In genomic region chr13:31803166-31804093, GRCm38 (mm10) we compare ENCODE assay signal across 10 mouse cellular contexts. TPM values are rescaled to one million over a fixed set of nuclear protein-coding genes. Genes with fewer than 3 reads are reported as not detected.
DNase-seq lines count a peak whose midpoint lies in the region; ATAC-seq and TF ChIP-seq lines count a peak whose summit lies in the region.
"Had no signal": no experiment of that assay in that cellular context is flagged by ENCODE, and none has a peak within 500 bp of the region (broad histone marks: within the 10 kb centered on the region; RNA-seq: fewer than 3 reads in every experiment).

No protein-coding gene starts in this region.

- TF ChIP-seq CTCF in kidney, postnatal 0 days (IDR thresholded peaks at IDR 0.05; ENCODE audit: low read depth): no peak

- ATAC-seq in forebrain, embryonic 11.5 days (replicated peaks; ENCODE audit: low FRiP score): no peak
- ATAC-seq in forebrain, embryonic 14.5 days: no peak
- ATAC-seq in kidney, postnatal 0 days (replicated peaks; ENCODE audit: low FRiP score, low read depth): no peak
- no peak for ATAC-seq in embryonic facial prominence, embryonic 15.5 days (ENCODE audit: insufficient number of reproducible peaks, low FRiP score, low TSS enrichment, low read depth)
- ATAC-seq: lung, postnatal 0 days had no signal

- no peak for DNase-seq in forebrain, embryonic 11.5 days (ENCODE audit: low spot score)
- no peak for DNase-seq in forebrain, embryonic 14.5 days (ENCODE audit: low spot score)
- DNase-seq in kidney, postnatal 0 days (ENCODE audit: low spot score): no peak
- no peak for DNase-seq in kidney, postnatal 10 days
- peak; percentile 57 for DNase-seq in neural tube, embryonic 10.5 days (ENCODE audit: extremely low spot score, low spot score)
- no peak for DNase-seq in urinary bladder, postnatal 25 days (ENCODE audit: low spot score)
- DNase-seq in spleen, postnatal 36 days (ENCODE audit: low spot score in 2 of 2): no peak
- DNase-seq: layer of hippocampus, postnatal 36 days had no signal

- peak overlapping the region; percentile 29; the same call in 1 of the 2 replicates for H3K4me2 ChIP-seq in forebrain, embryonic 11.5 days (ENCODE audit: low read depth, low read length, severe bottlenecking)
- H3K4me2 ChIP-seq in forebrain, embryonic 14.5 days (ENCODE audit: low read length): no peak overlapping the region
- H3K4me2 ChIP-seq in kidney, postnatal 0 days (ENCODE audit: low read length): peak overlapping the region; percentile 46
- peak overlapping the region; percentile 15; the same call in 1 of the 2 replicates for H3K4me2 ChIP-seq in embryonic facial prominence, embryonic 15.5 days (replicated peaks)

- WGBS in forebrain, embryonic 11.5 days: under 1% methylated on average over 31 of the region's 31 CpGs
- WGBS in forebrain, embryonic 14.5 days: under 1% methylated on average over 31 of the region's 31 CpGs
- WGBS in kidney, postnatal 0 days: 10% methylated on average over 31 of the region's 31 CpGs
- 3% methylated on average over 31 of the region's 31 CpGs for WGBS in embryonic facial prominence, embryonic 15.5 days

- H3K4me3 ChIP-seq in forebrain, embryonic 11.5 days (ENCODE audit: low read depth, low read length): no peak overlapping the region
- no peak overlapping the region for H3K4me3 ChIP-seq in forebrain, embryonic 14.5 days (ENCODE audit: low read depth, low read length)
- H3K4me3 ChIP-seq in kidney, postnatal 0 days (replicated peaks; ENCODE audit: low read depth, low read length): no peak overlapping the region
- no peak overlapping the region for H3K4me3 ChIP-seq in embryonic facial prominence, embryonic 15.5 days (replicated peaks)

- peaks cover 84% of the 10 kb centered on the region for H3K27me3 ChIP-seq in forebrain, embryonic 11.5 days (ENCODE audit: control insufficient read depth, insufficient read depth, low read length)
- peaks cover 89% of the 10 kb centered on the region for H3K27me3 ChIP-seq in forebrain, embryonic 14.5 days (replicated peaks; ENCODE audit: control insufficient read depth, insufficient read depth, low read length)
- H3K27me3 ChIP-seq in kidney, postnatal 0 days (ENCODE audit: insufficient read depth, low read length): 0 out of 2 replicates have a peak, but pooled peaks cover 9% of the 10 kb centered on the region
- peaks cover 86% of the 10 kb centered on the region for H3K27me3 ChIP-seq in embryonic facial prominence, embryonic 15.5 days

- H3K4me1 ChIP-seq in forebrain, embryonic 11.5 days (replicated peaks; ENCODE audit: control insufficient read depth, insufficient read depth, low read length): peaks cover 23% of the 10 kb centered on the region
- H3K4me1 ChIP-seq in forebrain, embryonic 14.5 days (ENCODE audit: control insufficient read depth, insufficient read depth, low read length): peaks cover 10% of the 10 kb centered on the region; the same call in 1 of the 2 replicates
- H3K4me1 ChIP-seq in kidney, postnatal 0 days (replicated peaks; ENCODE audit: insufficient read depth, low read length): peaks cover 17% of the 10 kb centered on the region
- peaks cover 49% of the 10 kb centered on the region for H3K4me1 ChIP-seq in embryonic facial prominence, embryonic 15.5 days

- no peak overlapping the region for H3K27ac ChIP-seq in forebrain, embryonic 11.5 days (ENCODE audit: low read depth, low read length)
- H3K27ac ChIP-seq in forebrain, embryonic 14.5 days (ENCODE audit: low read depth, low read length): no peak overlapping the region
- no peak overlapping the region for H3K27ac ChIP-seq in kidney, postnatal 0 days
- H3K27ac ChIP-seq in embryonic facial prominence, embryonic 15.5 days (replicated peaks): no peak overlapping the region

- H3K9ac ChIP-seq in forebrain, embryonic 11.5 days (ENCODE audit: low read length): no peak overlapping the region; the same call in 1 of the 2 replicates
- H3K9ac ChIP-seq in forebrain, embryonic 14.5 days (ENCODE audit: low read length): no peak overlapping the region
- H3K9ac ChIP-seq in kidney, postnatal 0 days (ENCODE audit: low read depth, low read length): no peak overlapping the region
- no peak overlapping the region for H3K9ac ChIP-seq in embryonic facial prominence, embryonic 15.5 days

- H3K9me3 ChIP-seq in forebrain, embryonic 11.5 days (ENCODE audit: control insufficient read depth, low read length): no peaks in the 10 kb centered on the region
- no peaks in the 10 kb centered on the region for H3K9me3 ChIP-seq in forebrain, embryonic 14.5 days (replicated peaks; ENCODE audit: control insufficient read depth, low read length)
- no peaks in the 10 kb centered on the region for H3K9me3 ChIP-seq in kidney, postnatal 0 days (replicated peaks; ENCODE audit: low read length)
- no peaks in the 10 kb centered on the region for H3K9me3 ChIP-seq in embryonic facial prominence, embryonic 15.5 days (replicated peaks)

- H3K36me3 ChIP-seq in forebrain, embryonic 11.5 days (ENCODE audit: control insufficient read depth, insufficient read depth, low read length): no peaks in the 10 kb centered on the region
- no peaks in the 10 kb centered on the region for H3K36me3 ChIP-seq in forebrain, embryonic 14.5 days (ENCODE audit: control insufficient read depth, insufficient read depth, low read length)
- H3K36me3 ChIP-seq in kidney, postnatal 0 days (ENCODE audit: insufficient read depth, low read length): no peaks in the 10 kb centered on the region
- no peaks in the 10 kb centered on the region for H3K36me3 ChIP-seq in embryonic facial prominence, embryonic 15.5 days

RNA-seq across cellular contexts. Expression of gene Foxc1, which starts 3.0 kb away (rescaled TPM):
- 5.0 and 5.5 TPM in 2 replicates for polyA plus RNA-seq in forebrain, embryonic 11.5 days (2014; fragmentation: Nextera tagmentation; extraction: Ambion mirVana)
- polyA plus RNA-seq in forebrain, embryonic 14.5 days (2014; fragmentation: Nextera tagmentation; extraction: Ambion mirVana): 1.4 and 1.5 TPM in 2 replicates
- polyA plus RNA-seq in kidney, postnatal 0 days (2015; fragmentation: Nextera tagmentation; extraction: Ambion mirVana): 5.7 and 7.6 TPM in 2 replicates
- 1.8 and 2.0 TPM in 2 replicates for polyA plus RNA-seq in embryonic facial prominence, embryonic 15.5 days (2015; fragmentation: Nextera tagmentation; extraction: Ambion mirVana)
